Mouse (Mus musculus) natural killer cell, adult 2 months (primary cell): ENCODE measurements around the gene Olfr564.

Source experiments
- DNase-seq, 2 experiments: peaks; one replicate each; pipeline ENCODE4 v3.0.0; 2022; ENCODE audit warnings: low spot score in 2 of 2

Gene Olfr564

DNA sequence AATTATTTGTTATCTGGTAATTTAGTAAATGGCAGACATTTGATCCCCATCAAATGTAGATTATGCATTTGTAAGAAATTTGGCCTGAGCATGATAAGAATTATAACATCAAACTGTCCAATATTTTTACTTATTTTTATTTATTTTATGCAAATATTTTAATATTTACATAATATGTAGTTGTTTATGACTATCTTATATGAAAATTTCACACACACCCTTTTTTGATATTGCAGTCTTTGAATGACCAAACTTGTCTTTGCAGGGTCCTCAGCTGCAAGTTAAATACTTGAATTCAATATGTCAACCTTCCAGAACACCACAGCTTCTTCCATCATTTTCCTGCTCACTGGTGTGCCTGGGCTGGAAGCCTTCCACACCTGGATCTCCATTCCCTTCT is at the start of gene Olfr564:
Gene Olfr564 (plus strand): TSS at position 301 of the 400 bp plus-strand sequence.
- no peak for DNase-seq

DNA sequence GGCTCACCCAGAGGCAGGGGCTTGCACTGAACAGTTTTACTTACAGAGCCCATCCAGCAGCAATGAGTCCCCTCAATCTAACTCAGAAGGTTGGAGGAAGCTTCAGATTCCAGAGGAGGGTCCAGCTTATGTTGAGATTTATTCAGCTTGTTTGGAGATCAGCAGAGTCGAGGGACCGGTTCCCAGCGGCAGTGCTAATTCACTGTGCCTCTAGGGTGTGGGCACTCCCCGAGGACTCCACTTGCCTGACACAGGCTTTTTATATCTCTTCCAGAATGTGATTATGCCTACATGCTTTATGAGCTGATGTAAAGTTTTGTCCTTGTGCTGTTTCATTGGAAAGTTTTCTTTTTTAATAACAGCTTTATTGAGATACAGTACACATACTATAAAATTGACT is 44.0 kb upstream of the Olfr564 start, which contains the start of the genes Olfr560 and Olfr78:
Gene Olfr560 (minus strand): TSS at position 101 of the 400 bp plus-strand sequence.
Gene Olfr78 (minus strand): TSS at position 206 of the 400 bp plus-strand sequence.
- DNase-seq: no peak

DNA sequence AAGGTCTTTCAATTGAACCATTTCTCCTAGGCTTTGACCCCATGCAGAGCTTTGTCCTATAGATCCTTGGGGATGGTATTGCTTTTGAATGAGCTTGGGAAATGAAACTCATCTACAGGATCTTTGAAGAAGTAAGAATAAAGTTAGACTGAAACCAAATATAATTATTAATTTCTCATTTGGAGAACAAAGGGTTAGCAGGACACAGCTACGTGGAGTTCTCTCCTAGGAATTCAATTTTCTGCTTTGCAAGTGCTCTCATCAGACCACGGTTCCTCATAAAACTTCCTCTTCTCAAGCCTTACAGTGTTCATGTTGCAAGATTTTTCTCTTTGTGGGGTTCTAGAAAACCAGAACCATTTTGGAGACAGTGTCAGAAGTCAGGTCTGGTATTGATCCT is 32.4 kb upstream of the Olfr564 start, which contains the start of gene Olfr561:
Gene Olfr561 (plus strand): TSS at position 301 of the 400 bp plus-strand sequence.
- DNase-seq: no peak
